Mouse (Mus musculus) Patski (cell line): ENCODE data around the gene Dip2c. TPM values are rescaled to one million over a fixed set of nuclear protein-coding genes. Genes with fewer than 3 reads are reported as not detected.

ENCODE experiments used
- ATAC-seq: fragments of 100-300 bp; one replicate; pipeline ENCODE4 v1.8.0; 2021
- CTCF ChIA-PET: fragments of 350-600 bp; sonication (Branson Sonifier 250); formaldehyde crosslinking; loops from one replicate; lab custom pipeline; 2022; ENCODE audit warnings: inconsistent platforms; lab: Charles Lee
- POLR2A ChIA-PET: fragments of 350-600 bp; sonication (Branson Sonifier 250); formaldehyde crosslinking; loops from one replicate; lab custom pipeline; 2022; ENCODE audit warnings: antibody characterized with exemption, inconsistent platforms; lab: Charles Lee
- DNase-seq: peaks from one replicate; pipeline ENCODE4 v3.0.0-alpha.2; 2011; ENCODE audit warnings: low read depth, low spot score
- H3K27me3 ChIP-seq: fragments of 371-371 bp; one replicate; pipeline ENCODE4 v1.5.1; 2021
- CTCF ChIP-seq: fragments of 100-300 bp; IDR thresholded peaks from one replicate; pipeline ENCODE4 v1.5.1; 2021
- in situ Hi-C: fragments of 300-500 bp; cut with MboI; formaldehyde crosslinking; loops from 3 replicates; pipeline ENCODE4 v1.11.1; 2018; ENCODE audit warnings: low pct_unique_long_range_greater_than_20kb, mixed read lengths
- polyA plus RNA-seq: library from polyadenylated mRNA; unstranded; gene quantifications from one replicate; pipeline ENCODE4 v1.2.3, GENCODE M21; 2021

Gene Dip2c
- polyA plus RNA-seq, 1 experiment from 2014 or later: 11.4 TPM

- in situ Hi-C loops: no loop called here
- DNase-seq (no peak), ATAC-seq (no peak)
- no peaks in the 10 kb centered on the region for H3K27me3 ChIP-seq
- ChIA-PET POLR2A (no interaction called here), CTCF (no interaction called here)
- no peak for TF ChIP-seq CTCF
These were observed 95.1 kb downstream of the Dip2c start for GRCm38 (mm10) chr13:9371387-9371786.

- POLR2A ChIA-PET: no interaction called here
- ATAC-seq (no peak), DNase-seq (no peak)
- CTCF ChIA-PET: interaction anchor here (0.7 to 1.0 kb wide), 2 partner anchors 14 to 96 kb away, joined by 3 read pairs; no protein-coding TSS in a partner anchor
- in situ Hi-C loops: no loop called here
- H3K27me3 ChIP-seq: no peaks in the 10 kb centered on the region
- no peak for TF ChIP-seq CTCF
These were observed 100.8 kb downstream of the Dip2c start for GRCm38 (mm10) chr13:9377130-9377529.

GRCm38 (mm10) chr13:9380740-9381410 lies 104.5 kb downstream of the Dip2c start:
- ChIA-PET CTCF (interaction anchor here (0.6 to 1.7 kb wide), 3 partner anchors 10 to 67 kb away, joined by 3 to 7 read pairs (median 3); no protein-coding TSS in a partner anchor), POLR2A (no interaction called here)
- no peaks in the 10 kb centered on the region for H3K27me3 ChIP-seq
- no peak for DNase-seq
- ATAC-seq: no peak
- in situ Hi-C loops: no loop called here
- TF ChIP-seq CTCF: no peak

- DNase-seq: no peak
- ATAC-seq: no peak
- no peaks in the 10 kb centered on the region for H3K27me3 ChIP-seq
- ChIA-PET POLR2A (no interaction called here), CTCF (no interaction called here)
- TF ChIP-seq CTCF: no peak
- in situ Hi-C loops: no loop called here
These were observed 111.7 kb downstream of the Dip2c start for GRCm38 (mm10) chr13:9388017-9388416.

- in situ Hi-C loops: no loop called here
- no peak for ATAC-seq
- no peaks in the 10 kb centered on the region for H3K27me3 ChIP-seq
- CTCF ChIA-PET: interaction anchor here (1.2 to 1.4 kb wide), 2 partner anchors 10 to 19 kb away, joined by 3 read pairs; no protein-coding TSS in a partner anchor
- POLR2A ChIA-PET: no interaction called here
- DNase-seq: no peak
- no peak for TF ChIP-seq CTCF
These were observed 113.0 kb downstream of the Dip2c start for GRCm38 (mm10) chr13:9389334-9389733.

- DNase-seq (no peak), ATAC-seq (peak; percentile 51)
- ChIA-PET CTCF (interaction anchor here (0.7 to 1.6 kb wide), 5 partner anchors 8 to 18 kb away, joined by 3 to 5 read pairs (median 3); no protein-coding TSS in a partner anchor), POLR2A (interaction anchor here (0.9 kb wide), 1 partner anchor 11 kb away, joined by 3 read pairs; no protein-coding TSS in a partner anchor)
- in situ Hi-C loops: no loop called here
- no peak for TF ChIP-seq CTCF
- H3K27me3 ChIP-seq: no peaks in the 10 kb centered on the region
These were observed 114.0 kb downstream of the Dip2c start for GRCm38 (mm10) chr13:9390204-9390804.

- DNase-seq: no peak
- no peaks in the 10 kb centered on the region for H3K27me3 ChIP-seq
- POLR2A ChIA-PET: interaction anchor here (0.7 kb wide), 1 partner anchor 93 kb away, joined by 5 read pairs; no protein-coding TSS in a partner anchor
- in situ Hi-C loops: no loop called here
- TF ChIP-seq CTCF: no peak
- ATAC-seq: no peak
- CTCF ChIA-PET: no interaction called here
These were observed 117.1 kb downstream of the Dip2c start for GRCm38 (mm10) chr13:9393470-9393869.

- DNase-seq (no peak), ATAC-seq (no peak)
- POLR2A ChIA-PET: no interaction called here
- no peaks in the 10 kb centered on the region for H3K27me3 ChIP-seq
- no peak for TF ChIP-seq CTCF
- in situ Hi-C loops: no loop called here
- CTCF ChIA-PET: interaction anchor here (0.8 kb wide), 1 partner anchor 120 kb away, joined by 3 read pairs; no protein-coding TSS in a partner anchor
These were observed 119.0 kb downstream of the Dip2c start for GRCm38 (mm10) chr13:9395286-9395685.

- POLR2A ChIA-PET: no interaction called here
- ATAC-seq (no peak), DNase-seq (no peak)
- in situ Hi-C loops: no loop called here
- CTCF ChIA-PET: interaction anchor here (1.2 kb wide), 2 partner anchors 9 kb away, joined by 3 to 4 read pairs; no protein-coding TSS in a partner anchor
- no peaks in the 10 kb centered on the region for H3K27me3 ChIP-seq
- TF ChIP-seq CTCF: no peak
These were observed 122.5 kb downstream of the Dip2c start for GRCm38 (mm10) chr13:9398846-9399245.

- ChIA-PET POLR2A (no interaction called here), CTCF (no interaction called here)
- ATAC-seq: no peak
These were observed 129.1 kb downstream of the Dip2c start for GRCm38 (mm10) chr13:9405399-9405798.

GRCm38 (mm10) chr13:9408983-9409382 lies 132.7 kb downstream of the Dip2c start:
- in situ Hi-C loops: no loop called here
- ATAC-seq (no peak), DNase-seq (no peak)

More at GRCm38 (mm10) chr13:9405399-9405798, 129.1 kb downstream of the Dip2c start:
- no peak for TF ChIP-seq CTCF
- in situ Hi-C loops: no loop called here
- no peak for DNase-seq
- H3K27me3 ChIP-seq: no peaks in the 10 kb centered on the region

More at GRCm38 (mm10) chr13:9408983-9409382, 132.7 kb downstream of the Dip2c start:
- H3K27me3 ChIP-seq: no peaks in the 10 kb centered on the region
- ChIA-PET CTCF (interaction anchor here (0.9 to 1.3 kb wide), 5 partner anchors 10 to 44 kb away, joined by 3 to 5 read pairs (median 3); no protein-coding TSS in a partner anchor), POLR2A (no interaction called here)
- TF ChIP-seq CTCF: no peak
